Mouse (Mus musculus): ENCODE measurements around the gene Lamtor5. TPM values are rescaled to one million over a fixed set of nuclear protein-coding genes. Genes with fewer than 3 reads are reported as not detected.

Gene Lamtor5
- polyA plus RNA-seq, 1 experiment = 163 TPM

DNA sequence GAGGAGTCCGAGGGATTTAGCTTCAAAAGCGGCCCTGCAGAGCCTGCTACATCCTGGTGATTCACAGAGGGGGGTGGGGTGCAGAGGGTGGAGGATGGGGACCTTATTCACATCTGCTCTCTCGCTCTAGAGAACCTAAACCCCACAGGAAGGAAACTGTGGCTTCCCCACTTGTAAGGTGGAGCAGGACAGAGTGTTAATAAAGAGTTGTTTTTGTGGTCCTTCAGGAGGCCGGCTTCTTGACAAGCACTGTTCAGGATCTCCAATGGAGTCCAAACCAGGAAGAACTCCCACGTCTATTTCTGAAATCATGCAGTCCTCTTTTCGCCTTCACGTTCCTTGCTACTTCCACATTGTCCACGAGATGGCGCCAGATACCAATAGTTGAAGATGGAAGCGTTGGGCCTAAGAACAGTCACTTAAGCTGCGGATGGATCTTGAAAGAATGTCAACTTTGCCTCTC, 45.3 kb upstream of the Lamtor5 start:
- no peak overlapping the region for H3K4me3 ChIP-seq (ENCODE audit: insufficient read depth, poor library complexity, severe bottlenecking)
- no peaks in the 10 kb centered on the region for H3K27me3 ChIP-seq (ENCODE audit: control insufficient read depth, insufficient read depth, insufficient read length)
- no peaks in the 10 kb centered on the region for H3K36me3 ChIP-seq (ENCODE audit: control insufficient read depth, insufficient read depth)
- no peak for TF ChIP-seq FOSL1 (IDR thresholded peaks at IDR 0.05; ENCODE audit: insufficient read depth, low read length, poor library complexity, severe bottlenecking)
- peak; percentile 47 for TF ChIP-seq CTCF (IDR thresholded peaks at IDR 0.05; ENCODE audit: control insufficient read depth, insufficient read depth, insufficient read length)
- H3ac ChIP-seq (ENCODE audit: control insufficient read depth, insufficient read length, low read depth) = no peak overlapping the region
- H3K79me3 ChIP-seq (ENCODE audit: low read depth) = no peaks in the 10 kb centered on the region
- H3K79me2 ChIP-seq (ENCODE audit: control insufficient read depth, insufficient read depth) = no peaks in the 10 kb centered on the region

- no peaks in the 10 kb centered on the region for H3K27me3 ChIP-seq (ENCODE audit: control insufficient read depth, insufficient read depth, insufficient read length)
- no peak overlapping the region for H3ac ChIP-seq (ENCODE audit: control insufficient read depth, insufficient read length, low read depth)
- H3K79me3 ChIP-seq (ENCODE audit: low read depth) = no peaks in the 10 kb centered on the region
- no peak overlapping the region for H3K4me3 ChIP-seq (ENCODE audit: insufficient read depth, poor library complexity, severe bottlenecking)
- no peaks in the 10 kb centered on the region for H3K79me2 ChIP-seq (ENCODE audit: control insufficient read depth, insufficient read depth)
- no peaks in the 10 kb centered on the region for H3K36me3 ChIP-seq (ENCODE audit: control insufficient read depth, insufficient read depth)
- TF ChIP-seq FOSL1 (IDR thresholded peaks at IDR 0.05; ENCODE audit: insufficient read depth, low read length, poor library complexity, severe bottlenecking) (no peak), MAX (IDR thresholded peaks at IDR 0.05) (no peak), MYOG (IDR thresholded peaks at IDR 0.05; ENCODE audit: control insufficient read depth, extremely low read depth, insufficient read length) (no peak), CEBPB (IDR thresholded peaks at IDR 0.05; ENCODE audit: low read depth) (no peak), MYOD1 (IDR thresholded peaks at IDR 0.05; ENCODE audit: control insufficient read depth, insufficient read length, low read depth) (no peak), USF1 (IDR thresholded peaks at IDR 0.05; ENCODE audit: low read depth) (no peak), CTCF (IDR thresholded peaks at IDR 0.05; ENCODE audit: control insufficient read depth, insufficient read depth, insufficient read length) (no peak)
These were observed 44.7 kb upstream of the Lamtor5 start for GRCm38 (mm10) chr3:107233945-107234344.

GRCm38 (mm10) chr3:107238051-107238450, 40.6 kb upstream of the Lamtor5 start:
- Histone ChIP-seq H3ac (ENCODE audit: control insufficient read depth, insufficient read length, low read depth) (no peak overlapping the region), H3K27me3 (ENCODE audit: control insufficient read depth, insufficient read depth, insufficient read length) (no peaks in the 10 kb centered on the region), H3K79me2 (ENCODE audit: control insufficient read depth, insufficient read depth) (no peaks in the 10 kb centered on the region), H3K4me3 (ENCODE audit: insufficient read depth, poor library complexity, severe bottlenecking) (no peak overlapping the region), H3K79me3 (ENCODE audit: low read depth) (no peaks in the 10 kb centered on the region), H3K36me3 (ENCODE audit: control insufficient read depth, insufficient read depth) (no peaks in the 10 kb centered on the region)
- TF ChIP-seq MYOD1 (IDR thresholded peaks at IDR 0.05; ENCODE audit: control insufficient read depth, insufficient read length, low read depth) (no peak), CTCF (IDR thresholded peaks at IDR 0.05; ENCODE audit: control insufficient read depth, insufficient read depth, insufficient read length) (no peak), FOSL1 (IDR thresholded peaks at IDR 0.05; ENCODE audit: insufficient read depth, low read length, poor library complexity, severe bottlenecking) (no peak), USF1 (IDR thresholded peaks at IDR 0.05; ENCODE audit: low read depth) (no peak), MYOG (IDR thresholded peaks at IDR 0.05; ENCODE audit: control insufficient read depth, extremely low read depth, insufficient read length) (no peak), CEBPB (IDR thresholded peaks at IDR 0.05; ENCODE audit: low read depth) (no peak), MAX (IDR thresholded peaks at IDR 0.05) (no peak)

DNA sequence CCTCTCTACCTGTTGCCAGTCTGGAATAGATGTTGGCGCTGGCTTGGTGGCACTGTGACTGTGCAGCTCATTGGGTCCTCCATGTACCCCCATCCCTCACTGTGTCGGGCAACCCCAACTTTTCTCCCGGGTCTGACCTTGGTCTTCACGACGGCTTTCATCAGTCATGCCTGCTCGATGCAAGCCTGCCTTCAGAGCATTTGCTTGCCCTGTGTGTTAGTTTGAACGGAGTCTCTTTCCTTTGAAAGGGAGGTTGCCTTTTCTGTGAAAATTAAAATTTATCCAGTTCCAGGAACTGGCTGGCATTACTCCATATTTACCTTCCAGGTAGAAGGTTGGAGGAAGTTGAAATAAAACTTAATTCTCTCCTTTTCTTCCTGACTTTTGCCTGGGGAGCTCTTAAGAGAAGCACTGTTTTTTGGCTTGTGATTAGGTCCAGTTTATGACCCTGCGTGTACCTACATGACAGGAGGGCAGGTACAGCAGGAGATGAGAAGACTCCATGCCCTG, 40.1 kb upstream of the Lamtor5 start:
- H3K79me3 ChIP-seq (ENCODE audit: low read depth) = no peaks in the 10 kb centered on the region
- no peaks in the 10 kb centered on the region for H3K27me3 ChIP-seq (ENCODE audit: control insufficient read depth, insufficient read depth, insufficient read length)
- no peak for TF ChIP-seq MYOD1 (IDR thresholded peaks at IDR 0.05; ENCODE audit: control insufficient read depth, insufficient read length, low read depth)
- no peak for TF ChIP-seq FOSL1 (IDR thresholded peaks at IDR 0.05; ENCODE audit: insufficient read depth, low read length, poor library complexity, severe bottlenecking)
- TF ChIP-seq CTCF (IDR thresholded peaks at IDR 0.05; ENCODE audit: control insufficient read depth, insufficient read depth, insufficient read length) = no peak
- TF ChIP-seq MAX (IDR thresholded peaks at IDR 0.05) = no peak
- TF ChIP-seq MYOG (IDR thresholded peaks at IDR 0.05; ENCODE audit: control insufficient read depth, extremely low read depth, insufficient read length) = no peak
- TF ChIP-seq USF1 (IDR thresholded peaks at IDR 0.05; ENCODE audit: low read depth) = no peak
- TF ChIP-seq CEBPB (IDR thresholded peaks at IDR 0.05; ENCODE audit: low read depth) = no peak
- H3K36me3 ChIP-seq (ENCODE audit: control insufficient read depth, insufficient read depth) = no peaks in the 10 kb centered on the region
- no peaks in the 10 kb centered on the region for H3K79me2 ChIP-seq (ENCODE audit: control insufficient read depth, insufficient read depth)
- no peak overlapping the region for H3ac ChIP-seq (ENCODE audit: control insufficient read depth, insufficient read length, low read depth)
- H3K4me3 ChIP-seq (ENCODE audit: insufficient read depth, poor library complexity, severe bottlenecking) = no peak overlapping the region

DNA sequence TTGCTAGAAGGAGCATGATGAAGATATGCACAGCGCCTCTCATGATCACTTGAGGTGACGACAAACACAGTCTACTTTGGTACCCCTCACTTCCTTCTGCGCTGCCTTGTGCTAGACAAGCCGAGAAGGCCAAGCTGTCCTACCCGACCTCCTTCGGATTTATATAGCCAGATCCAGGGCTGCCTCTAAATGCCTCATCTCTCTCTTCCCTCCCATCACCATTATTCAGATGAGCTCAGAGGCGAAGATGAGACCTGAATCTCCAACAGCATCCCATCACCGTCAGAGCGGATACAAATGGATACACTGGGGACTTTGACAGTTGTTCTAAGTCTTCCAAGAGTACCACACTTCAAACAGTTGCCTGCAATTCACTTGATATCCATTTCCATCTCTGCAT, 39.1 kb upstream of the Lamtor5 start, which contains the start of gene Prok1:
Gene Prok1 (minus strand): TSS at position 101 of the 400 bp plus-strand sequence.
- TF ChIP-seq MYOG (IDR thresholded peaks at IDR 0.05; ENCODE audit: control insufficient read depth, extremely low read depth, insufficient read length) (no peak), MYOD1 (IDR thresholded peaks at IDR 0.05; ENCODE audit: control insufficient read depth, insufficient read length, low read depth) (no peak), CEBPB (IDR thresholded peaks at IDR 0.05; ENCODE audit: low read depth) (no peak), MAX (IDR thresholded peaks at IDR 0.05) (no peak), CTCF (IDR thresholded peaks at IDR 0.05; ENCODE audit: control insufficient read depth, insufficient read depth, insufficient read length) (no peak), FOSL1 (IDR thresholded peaks at IDR 0.05; ENCODE audit: insufficient read depth, low read length, poor library complexity, severe bottlenecking) (no peak), USF1 (IDR thresholded peaks at IDR 0.05; ENCODE audit: low read depth) (no peak)
- H3ac ChIP-seq (ENCODE audit: control insufficient read depth, insufficient read length, low read depth) = no peak within 1 kb of the TSS
- H3K4me3 ChIP-seq (ENCODE audit: insufficient read depth, poor library complexity, severe bottlenecking) = no peak within 1 kb of the TSS
- H3K79me3 ChIP-seq (ENCODE audit: low read depth) = no peaks in the 10 kb centered on the region
- H3K79me2 ChIP-seq (ENCODE audit: control insufficient read depth, insufficient read depth) = no peaks in the 10 kb centered on the region
- no peaks in the 10 kb centered on the region for H3K36me3 ChIP-seq (ENCODE audit: control insufficient read depth, insufficient read depth)
- no peaks in the 10 kb centered on the region for H3K27me3 ChIP-seq (ENCODE audit: control insufficient read depth, insufficient read depth, insufficient read length)
